Mouse (Mus musculus) heart, embryonic 11.5 days (tissue): ENCODE data around the gene Zc3h12c. TPM values are rescaled to one million over a fixed set of nuclear protein-coding genes. Genes with fewer than 3 reads are reported as not detected.

Experiments
- ATAC-seq: fragments of 200-750 bp; cut with Nextera tagmentation; replicated peaks from 2 replicates; pipeline ENCODE4 v1.8.0; 2017; ENCODE audit warnings: moderate library complexity; ENCODE audit not compliant: insufficient number of reproducible peaks, low FRiP score, low TSS enrichment
- H3K27ac ChIP-seq: fragments of 300-500 bp; sonication (generic); 2 replicates; pipeline ENCODE4 v1.5.1; 2014; ENCODE audit warnings: mild to moderate bottlenecking, low read depth, low read length
- H3K27me3 ChIP-seq: fragments of 300-500 bp; sonication (generic); 2 replicates; pipeline ENCODE4 v1.6.1; 2014; ENCODE audit warnings: mild to moderate bottlenecking, low read length, mixed read lengths; ENCODE audit not compliant: control insufficient read depth, insufficient read depth
- H3K36me3 ChIP-seq: fragments of 300-500 bp; sonication (generic); 2 replicates; pipeline ENCODE4 v1.6.1; 2014; ENCODE audit warnings: mild to moderate bottlenecking, low read length, moderate library complexity, mixed read lengths; ENCODE audit not compliant: control insufficient read depth, insufficient read depth
- H3K4me1 ChIP-seq: fragments of 300-500 bp; sonication (generic); 2 replicates; pipeline ENCODE4 v1.6.1; 2014; ENCODE audit warnings: low read length; ENCODE audit not compliant: control insufficient read depth, insufficient read depth
- H3K4me2 ChIP-seq: fragments of 300-500 bp; sonication (generic); 2 replicates; pipeline ENCODE4 v1.6.1; 2014; ENCODE audit warnings: mild to moderate bottlenecking, moderate library complexity
- H3K4me3 ChIP-seq: fragments of 300-500 bp; sonication (generic); 2 replicates; pipeline ENCODE4 v1.5.1; 2014; ENCODE audit warnings: low read depth, low read length
- H3K9ac ChIP-seq: fragments of 300-500 bp; sonication (generic); 2 replicates; pipeline ENCODE4 v1.6.1; 2014; ENCODE audit warnings: mild to moderate bottlenecking, low read depth, low read length, moderate library complexity
- H3K9me3 ChIP-seq: fragments of 300-500 bp; sonication (generic); replicated peaks from 2 replicates; pipeline ENCODE4 v1.6.1; 2016; ENCODE audit warnings: low read length; ENCODE audit not compliant: control insufficient read depth
- WGBS: fragments of 180-500 bp; shearing (Covaris S2); extraction: QIAGEN DNeasy Blood & Tissue Kit; methylation state at CpG from one replicate; pipeline ENCODE4 v1.1.7; 2014; ENCODE audit not compliant: insufficient replicate concordance; 5-methylcytosine and 5-hydroxymethylcytosine counted together
- polyA plus RNA-seq: library from polyadenylated mRNA; unstranded; fragments of >200 nt; fragmentation: Nextera tagmentation; extraction: Ambion mirVana; gene quantifications from 2 replicates; pipeline ENCODE4 v1.2.1, GENCODE M21; 2014

Zc3h12c gene
- polyA plus RNA-seq, 1 experiment from 2014 or later, result 3.8 TPM

DNA sequence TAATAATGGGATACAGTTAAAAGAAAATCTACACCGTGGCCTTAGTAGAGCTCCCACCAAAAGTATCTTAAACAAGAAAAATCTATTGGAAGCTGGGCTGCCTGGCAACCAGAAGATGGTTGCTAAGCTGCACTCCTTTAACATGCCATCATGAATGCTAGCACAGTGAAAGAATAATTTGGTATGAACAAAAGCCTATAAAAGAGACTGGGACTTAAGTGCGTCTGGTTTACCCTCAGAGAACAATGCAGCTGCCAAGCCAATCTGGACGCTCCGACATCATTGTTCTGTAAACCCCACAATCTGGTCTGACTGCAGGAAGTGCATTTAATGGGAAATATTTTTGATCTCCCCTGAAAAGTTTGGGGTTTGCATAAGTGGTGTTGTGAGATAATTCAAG lies 22.1 kb downstream of the Zc3h12c start:
- no peaks in the 10 kb centered on the region for H3K36me3 ChIP-seq
- no peak overlapping the region for H3K4me2 ChIP-seq
- no peaks in the 10 kb centered on the region for H3K27me3 ChIP-seq
- 70% methylated on average over 4 of the region's 4 CpGs for WGBS
- no peak overlapping the region for H3K27ac ChIP-seq
- H3K9me3 ChIP-seq, result no peaks in the 10 kb centered on the region
- 0 out of 2 replicates have a peak, but pooled peaks cover 4% of the 10 kb centered on the region for H3K4me1 ChIP-seq
- no peak overlapping the region for H3K4me3 ChIP-seq
- no peak overlapping the region for H3K9ac ChIP-seq
- no peak for ATAC-seq

DNA sequence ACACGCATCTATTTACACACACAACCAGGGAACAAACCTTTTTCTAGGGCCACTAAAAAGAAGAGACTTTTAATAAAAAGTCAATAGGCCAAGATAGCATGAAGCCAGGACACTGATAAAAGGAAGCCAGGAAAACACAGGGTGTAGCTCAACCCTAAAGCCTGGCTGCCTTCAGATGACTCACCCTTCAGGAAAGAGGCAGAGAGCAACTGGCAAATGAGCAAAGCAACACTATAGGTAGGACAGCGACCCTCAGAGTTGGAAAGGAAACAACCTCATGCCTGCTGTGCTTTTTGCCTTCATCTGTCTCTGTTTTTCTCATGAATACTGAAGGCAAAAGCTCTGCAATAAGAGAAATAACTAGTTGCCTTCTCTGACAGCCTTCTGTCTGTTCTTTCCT lies 35.6 kb downstream of the Zc3h12c start:
- H3K4me1 ChIP-seq, result no peaks in the 10 kb centered on the region
- no peaks in the 10 kb centered on the region for H3K27me3 ChIP-seq
- no peaks in the 10 kb centered on the region for H3K36me3 ChIP-seq
- no peak overlapping the region for H3K4me3 ChIP-seq
- H3K4me2 ChIP-seq, result no peak overlapping the region
- no peak overlapping the region for H3K9ac ChIP-seq
- no peak overlapping the region for H3K27ac ChIP-seq
- ATAC-seq, result no peak
- WGBS, result 68% methylated on average over 2 of the region's 2 CpGs
- H3K9me3 ChIP-seq, result no peaks in the 10 kb centered on the region

DNA sequence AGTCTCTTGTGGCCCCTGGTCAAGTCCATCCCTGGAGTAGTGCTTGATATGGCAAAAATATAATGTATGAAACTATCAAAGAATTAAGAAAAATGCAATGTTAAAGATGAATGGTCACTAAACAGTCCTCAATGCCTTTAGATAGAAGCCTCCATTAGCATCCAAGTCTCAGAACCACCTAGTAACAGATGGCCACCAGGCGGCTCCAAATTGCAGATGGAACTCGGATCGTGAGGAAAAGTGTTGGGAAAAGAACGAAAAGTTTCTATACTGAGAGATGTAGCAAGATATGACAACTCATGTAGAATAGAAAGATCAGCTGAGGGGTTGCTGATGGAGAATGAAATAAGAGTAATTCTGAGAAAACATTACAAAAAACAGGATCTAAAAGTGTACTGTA lies 38.0 kb downstream of the Zc3h12c start:
- ATAC-seq, result no peak
- WGBS, result 65% methylated on average over 4 of the region's 4 CpGs
- no peaks in the 10 kb centered on the region for H3K4me1 ChIP-seq
- H3K4me3 ChIP-seq, result no peak overlapping the region
- H3K36me3 ChIP-seq, result no peaks in the 10 kb centered on the region
- H3K4me2 ChIP-seq, result no peak overlapping the region
- no peaks in the 10 kb centered on the region for H3K27me3 ChIP-seq
- no peak overlapping the region for H3K9ac ChIP-seq
- H3K27ac ChIP-seq, result no peak overlapping the region
- H3K9me3 ChIP-seq, result no peaks in the 10 kb centered on the region

DNA sequence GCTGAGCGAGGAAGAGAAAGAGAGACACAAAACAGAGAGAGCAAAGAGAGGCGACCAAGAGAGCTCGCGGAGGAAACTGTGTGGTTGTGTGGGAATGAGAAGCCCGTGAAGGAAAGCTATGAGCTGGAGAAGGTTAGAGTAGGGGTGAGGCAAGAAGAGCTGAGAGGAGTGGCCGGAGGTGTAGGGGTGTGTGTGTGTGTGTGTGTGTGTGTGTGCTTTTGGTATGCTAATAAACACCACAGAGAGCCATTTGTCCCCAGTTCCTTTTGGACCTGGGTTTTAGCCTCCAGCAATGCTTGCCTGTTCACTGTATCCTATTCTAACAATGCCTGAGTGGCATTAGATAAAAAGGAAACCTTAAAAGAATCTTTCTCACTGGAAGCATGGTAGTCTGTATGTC lies 43.1 kb downstream of the Zc3h12c start:
- H3K9me3 ChIP-seq, result no peaks in the 10 kb centered on the region
- H3K4me3 ChIP-seq, result no peak overlapping the region
- WGBS, result 88% methylated on average over 6 of the region's 6 CpGs
- no peak overlapping the region for H3K27ac ChIP-seq
- H3K36me3 ChIP-seq, result no peaks in the 10 kb centered on the region; the same call in 1 of the 2 replicates
- ATAC-seq, result no peak
- no peak overlapping the region for H3K9ac ChIP-seq
- H3K4me2 ChIP-seq, result no peak overlapping the region
- H3K4me1 ChIP-seq, result no peaks in the 10 kb centered on the region
- H3K27me3 ChIP-seq, result no peaks in the 10 kb centered on the region

DNA sequence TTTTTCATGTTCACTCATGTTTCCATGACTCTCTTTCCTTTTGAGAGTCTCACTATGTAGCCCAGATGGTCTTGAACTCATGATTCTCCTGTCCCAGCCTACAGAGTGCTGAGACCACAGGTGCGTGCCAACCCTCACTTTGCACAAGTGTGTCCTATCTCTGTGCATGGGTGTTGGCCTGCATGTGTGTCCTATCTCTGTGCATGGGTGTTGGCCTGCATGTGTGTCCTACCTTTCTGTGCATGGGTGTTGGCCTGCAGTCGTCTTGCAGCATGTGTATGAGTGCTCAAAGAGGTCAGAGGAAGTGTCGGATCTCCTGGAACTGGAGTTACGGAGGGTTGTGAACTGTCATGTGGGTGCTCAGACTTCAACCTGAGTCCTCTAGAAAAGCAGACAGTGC lies 49.2 kb downstream of the Zc3h12c start:
- Histone ChIP-seq H3K27ac (no peak overlapping the region), H3K4me3 (no peak overlapping the region), H3K4me1 (no peaks in the 10 kb centered on the region), H3K9me3 (no peaks in the 10 kb centered on the region), H3K36me3 (peaks cover 11% of the 10 kb centered on the region), H3K27me3 (no peaks in the 10 kb centered on the region), H3K9ac (no peak overlapping the region), H3K4me2 (no peak overlapping the region)
- WGBS, result 84% methylated on average over 4 of the region's 4 CpGs
- ATAC-seq, result no peak

DNA sequence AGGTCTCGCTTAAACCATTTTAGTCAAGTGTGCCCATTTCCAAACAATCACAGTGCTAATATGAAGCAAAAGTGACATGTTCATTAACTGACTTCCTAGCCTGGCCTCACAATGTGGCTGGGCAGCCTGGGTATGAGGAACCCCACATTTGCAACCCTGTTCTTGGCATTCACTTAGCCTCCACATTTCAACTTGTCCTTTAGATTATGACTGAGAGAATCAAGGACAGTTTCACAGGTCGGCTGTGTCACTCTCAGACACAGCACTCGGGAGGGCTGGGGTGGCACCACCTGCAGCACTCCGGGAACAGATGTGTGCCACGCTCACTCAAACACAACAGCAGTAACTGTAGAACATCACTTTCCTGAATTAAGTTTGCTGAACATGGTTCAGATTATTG lies 55.3 kb downstream of the Zc3h12c start:
- Histone ChIP-seq H3K4me3 (no peak overlapping the region), H3K4me2 (no peak overlapping the region), H3K27ac (no peak overlapping the region), H3K9ac (no peak overlapping the region), H3K27me3 (no peaks in the 10 kb centered on the region), H3K9me3 (no peaks in the 10 kb centered on the region), H3K36me3 (peaks cover 11% of the 10 kb centered on the region), H3K4me1 (peaks cover 4% of the 10 kb centered on the region)
- no peak for ATAC-seq
- WGBS, result 84% methylated on average over 5 of the region's 5 CpGs

DNA sequence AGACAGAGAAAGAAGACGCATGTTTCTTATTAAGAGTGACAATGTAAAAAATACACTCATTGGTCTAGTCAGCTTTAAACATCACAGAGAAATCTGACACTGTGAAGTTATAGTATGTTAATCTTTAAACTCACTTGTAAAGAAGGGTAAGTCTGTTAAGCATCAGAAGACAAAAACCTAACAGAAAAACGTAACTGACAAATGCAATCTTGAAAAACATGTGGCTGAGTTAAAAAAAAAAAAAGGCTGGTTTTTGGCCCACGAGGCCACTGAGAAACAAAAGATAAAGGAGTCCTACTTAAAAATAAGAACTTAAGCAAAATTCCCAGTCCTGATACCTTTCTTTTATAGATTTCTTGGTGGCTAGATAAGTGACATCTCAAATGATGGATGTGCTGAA lies 57.6 kb downstream of the Zc3h12c start:
- Histone ChIP-seq H3K4me2 (no peak overlapping the region), H3K36me3 (peaks cover under 1% of the 10 kb centered on the region; the same call in 1 of the 2 replicates), H3K9me3 (no peaks in the 10 kb centered on the region), H3K27ac (no peak overlapping the region), H3K4me1 (peaks cover 5% of the 10 kb centered on the region), H3K27me3 (no peaks in the 10 kb centered on the region), H3K9ac (no peak overlapping the region), H3K4me3 (no peak overlapping the region)
- WGBS, result 66% methylated on average over 3 of the region's 3 CpGs
- no peak for ATAC-seq

DNA sequence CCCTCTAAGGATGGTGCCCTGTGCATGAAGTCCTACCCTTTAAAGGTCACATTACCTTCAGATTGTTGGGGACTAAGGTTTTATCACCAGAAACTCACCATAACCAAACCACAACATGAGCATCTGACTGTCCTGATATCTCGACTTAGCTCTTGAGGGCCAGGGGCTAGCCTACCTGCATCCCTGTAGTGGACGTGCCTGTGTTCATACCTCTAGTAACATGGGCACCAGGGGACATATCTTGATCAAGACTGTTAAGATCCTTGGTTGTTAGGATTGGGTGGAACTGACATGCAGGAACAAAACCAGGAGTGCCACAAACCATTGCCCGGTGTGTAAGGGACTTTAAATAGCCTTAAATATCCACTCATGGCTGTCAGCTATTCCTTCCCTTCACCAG lies 61.2 kb downstream of the Zc3h12c start:
- ATAC-seq, result no peak
- Histone ChIP-seq H3K27me3 (no peaks in the 10 kb centered on the region), H3K4me1 (peaks cover 13% of the 10 kb centered on the region), H3K36me3 (no peaks in the 10 kb centered on the region), H3K4me3 (no peak overlapping the region), H3K9ac (no peak overlapping the region), H3K27ac (no peak overlapping the region), H3K9me3 (no peaks in the 10 kb centered on the region), H3K4me2 (no peak overlapping the region)
- WGBS, result 83% methylated on average over 3 of the region's 3 CpGs

DNA sequence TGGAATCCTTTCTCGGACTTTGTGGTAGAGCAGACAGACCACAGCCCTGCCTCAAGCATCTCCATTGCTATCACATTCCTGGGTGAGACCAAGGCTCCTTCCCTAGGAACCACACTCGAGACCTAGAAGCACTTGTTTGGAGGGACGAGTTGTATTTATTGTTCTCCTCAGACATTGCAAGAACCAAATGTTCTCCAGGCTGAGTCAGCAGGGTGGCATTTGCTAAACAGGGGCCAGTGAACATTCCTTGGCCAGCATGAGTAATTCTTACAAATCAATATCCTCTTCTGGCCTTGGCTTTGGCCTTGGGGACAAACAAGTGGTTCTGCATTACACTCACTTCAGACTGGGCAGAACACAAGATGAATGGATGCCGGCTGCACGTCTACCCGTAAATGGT lies 62.9 kb downstream of the Zc3h12c start:
- 81% methylated on average over 6 of the region's 6 CpGs for WGBS
- no peaks in the 10 kb centered on the region for H3K36me3 ChIP-seq
- no peak overlapping the region for H3K27ac ChIP-seq
- H3K4me1 ChIP-seq, result peaks cover 17% of the 10 kb centered on the region
- H3K9me3 ChIP-seq, result no peaks in the 10 kb centered on the region
- H3K27me3 ChIP-seq, result no peaks in the 10 kb centered on the region
- no peak overlapping the region for H3K9ac ChIP-seq
- no peak for ATAC-seq
- no peak overlapping the region for H3K4me3 ChIP-seq
- H3K4me2 ChIP-seq, result no peak overlapping the region
